Mouse (Mus musculus) myocyte (in vitro differentiated cells): ENCODE measurements around the gene Rabgap1l.

Source experiments
- MYOG ChIP-seq, 3 experiments: IDR thresholded peaks; one replicate each; pipeline ENCODE4 v1.6.1; 2011; ENCODE audit warnings: control low read depth in 2 of 3, low read depth in 2 of 3, mild to moderate bottlenecking in 2 of 3; ENCODE audit not compliant: insufficient read length in 2 of 3, control insufficient read depth in 1 of 3, insufficient read depth in 1 of 3
- POLR2A ChIP-seq: IDR thresholded peaks from one replicate; pipeline ENCODE4 v1.6.1; 2011; ENCODE audit warnings: low read depth, mild to moderate bottlenecking, control low read depth, moderate library complexity; ENCODE audit not compliant: insufficient read length
- TCF12 ChIP-seq: IDR thresholded peaks from one replicate; pipeline ENCODE4 v1.6.1; 2011; ENCODE audit warnings: mild to moderate bottlenecking, control low read depth; ENCODE audit not compliant: poor library complexity, insufficient read depth, severe bottlenecking

GRCm38 (mm10) chr1:160535649-160536048 lies 257.4 kb downstream of the Rabgap1l start:
- TF ChIP-seq TCF12 = no peak
- no peak for TF ChIP-seq MYOG (IDR thresholded peaks at IDR 0.05; ENCODE audit: control insufficient read depth in 1 of 3, insufficient read depth in 1 of 3, insufficient read length in 2 of 3, low read depth in 2 of 3)
- TF ChIP-seq POLR2A = no peak
